Mouse (Mus musculus) cortical plate, adult 2 months (tissue): ENCODE results near the gene Pip4p1.
"Not testable (repeated sequence)": the region's sequence is repeated elsewhere in the genome, so short reads cannot be mapped to it uniquely, and the experiment has no call there.

ENCODE experiments used
- CTCF ChIP-seq: fragments of 200-500 bp; IDR thresholded peaks from 2 replicates; pipeline ENCODE4 v1.5.1; 2011; ENCODE audit warnings: mild to moderate bottlenecking, control low read depth, low read length; ENCODE audit not compliant: insufficient read depth; ENCODE audit errors: extremely low read depth
- POLR2A ChIP-seq: fragments of 200-500 bp; IDR thresholded peaks from 2 replicates; pipeline ENCODE4 v1.6.1; 2011; ENCODE audit warnings: mild to moderate bottlenecking, low read length, control low read depth; ENCODE audit not compliant: insufficient read depth; ENCODE audit errors: extremely low read depth

GRCm38 (mm10) chr14:50897992-50898391, 32.7 kb downstream of the Pip4p1 start:
- not testable (repeated sequence) for TF ChIP-seq CTCF, POLR2A
